Mouse (Mus musculus) lung, adult 2 months (tissue): ENCODE results near the gene Tcf7.

Source experiments
- CTCF ChIP-seq: fragments of 200-500 bp; IDR thresholded peaks from 2 replicates; pipeline ENCODE4 v1.5.1; 2011; ENCODE audit warnings: mild to moderate bottlenecking, low read length, control low read depth; ENCODE audit not compliant: insufficient read depth
- POLR2A ChIP-seq: fragments of 200-500 bp; IDR thresholded peaks from 2 replicates; pipeline ENCODE4 v1.6.1; 2011; ENCODE audit warnings: low read depth, mild to moderate bottlenecking, control low read depth, low read length, borderline replicate concordance; ENCODE audit errors: extremely low read depth

GRCm38 (mm10) chr11:52272619-52273018, 10.2 kb downstream of the Tcf7 start:
- no peak for TF ChIP-seq CTCF
- TF ChIP-seq POLR2A = no peak
